Mouse (Mus musculus): ENCODE results near the gene Sema3f.
"Not testable (repeated sequence)": the region's sequence is repeated elsewhere in the genome, so short reads cannot be mapped to it uniquely, and the experiment has no call there.

Gene Sema3f

DNA sequence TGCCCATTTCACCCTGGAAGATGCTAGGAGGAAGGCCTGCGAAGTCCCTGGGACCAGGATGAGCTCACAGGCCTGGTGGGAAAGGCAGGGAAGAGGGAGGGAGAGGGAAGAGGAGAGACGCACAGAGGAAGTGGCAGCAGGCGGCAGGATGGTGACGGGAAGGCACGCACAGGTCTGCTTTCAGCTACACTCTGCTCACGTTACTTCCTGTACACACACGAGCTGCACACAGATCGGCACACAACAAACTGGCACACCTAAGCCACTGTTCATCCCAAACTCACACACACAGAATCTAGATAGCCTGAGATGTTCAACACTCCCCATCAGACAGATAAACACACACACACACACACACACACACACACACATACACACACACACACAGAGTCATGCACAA, 19.9 kb downstream of the Sema3f start:
- DNase-seq (ENCODE audit: low spot score in 2 of 2) = no peak

- no peak for DNase-seq (ENCODE audit: low spot score in 2 of 2)
Observed at GRCm38 (mm10) chr9:107688939-107689338, 21.3 kb downstream of the Sema3f start.

- DNase-seq (ENCODE audit: low spot score in 2 of 2) = no peak
Observed at GRCm38 (mm10) chr9:107688415-107688814, 21.9 kb downstream of the Sema3f start.

GRCm38 (mm10) chr9:107685231-107685981, 24.9 kb downstream of the Sema3f start:
- peak in 1 of 2 experiments; percentile 68 for DNase-seq (ENCODE audit: low spot score in 2 of 2)

- no peak for DNase-seq (ENCODE audit: low spot score in 2 of 2)
Observed at GRCm38 (mm10) chr9:107682405-107682804, 27.9 kb downstream of the Sema3f start.

GRCm38 (mm10) chr9:107679501-107679900, 30.8 kb downstream of the Sema3f start, which contains the start of gene Gnat1:
Gene Gnat1 (minus strand): TSS chr9:107679712.
- no peak for DNase-seq (ENCODE audit: low spot score in 2 of 2)

DNA sequence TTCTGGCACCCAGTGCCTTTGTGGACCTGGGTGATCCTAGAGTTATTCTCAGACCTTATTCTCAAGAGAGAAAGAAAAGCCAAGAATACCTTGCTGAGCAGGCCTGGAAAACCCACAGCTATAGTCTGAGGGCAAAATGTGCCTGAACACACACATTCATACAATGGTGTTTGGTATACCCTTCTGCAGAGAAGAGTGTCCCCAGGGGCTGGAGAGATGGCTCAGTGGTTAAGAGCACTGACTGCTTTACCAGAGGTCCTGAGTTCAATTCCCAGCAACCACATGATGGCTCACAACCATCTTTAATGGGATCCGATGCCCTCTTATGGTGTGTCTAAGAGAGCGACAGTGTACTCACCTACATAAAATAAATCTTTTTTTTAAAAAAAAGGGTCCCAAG, 31.4 kb downstream of the Sema3f start:
- no peak for DNase-seq (ENCODE audit: low spot score in 2 of 2)

DNA sequence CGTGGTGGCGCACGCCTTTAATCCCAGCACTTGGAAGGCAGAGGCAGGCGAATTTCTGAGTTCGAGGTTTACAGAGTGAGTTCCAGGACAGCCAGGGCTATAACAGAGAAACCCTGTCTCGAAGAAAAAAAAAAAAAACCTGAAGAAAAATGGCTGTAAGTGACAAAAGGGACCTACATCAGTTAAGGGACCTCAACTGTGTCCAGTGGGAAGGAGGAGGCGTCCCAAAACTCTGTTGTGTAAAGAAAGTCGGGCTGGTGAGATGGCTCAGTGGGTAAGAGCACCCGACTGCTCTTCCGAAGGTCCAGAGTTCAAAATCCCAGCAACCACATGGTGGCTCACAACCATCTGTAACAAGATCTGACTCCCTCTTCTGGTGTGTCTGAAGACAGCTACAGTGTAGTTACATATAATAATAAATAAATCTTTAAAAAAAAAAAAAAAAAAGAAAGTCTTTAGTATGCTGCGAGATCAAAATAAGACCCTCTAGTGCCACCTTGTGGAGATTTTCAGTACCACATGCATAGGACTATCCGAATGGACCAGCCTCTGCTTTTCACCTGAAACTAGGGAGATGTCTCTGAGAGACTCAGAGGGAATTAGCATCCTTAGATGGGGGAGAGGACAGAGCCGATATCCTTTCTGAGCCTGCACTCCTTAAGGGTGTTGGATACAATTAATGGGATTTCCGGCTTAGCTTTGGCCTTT, 32.3 kb downstream of the Sema3f start:
- DNase-seq (ENCODE audit: low spot score in 2 of 2) = not testable (repeated sequence)

DNA sequence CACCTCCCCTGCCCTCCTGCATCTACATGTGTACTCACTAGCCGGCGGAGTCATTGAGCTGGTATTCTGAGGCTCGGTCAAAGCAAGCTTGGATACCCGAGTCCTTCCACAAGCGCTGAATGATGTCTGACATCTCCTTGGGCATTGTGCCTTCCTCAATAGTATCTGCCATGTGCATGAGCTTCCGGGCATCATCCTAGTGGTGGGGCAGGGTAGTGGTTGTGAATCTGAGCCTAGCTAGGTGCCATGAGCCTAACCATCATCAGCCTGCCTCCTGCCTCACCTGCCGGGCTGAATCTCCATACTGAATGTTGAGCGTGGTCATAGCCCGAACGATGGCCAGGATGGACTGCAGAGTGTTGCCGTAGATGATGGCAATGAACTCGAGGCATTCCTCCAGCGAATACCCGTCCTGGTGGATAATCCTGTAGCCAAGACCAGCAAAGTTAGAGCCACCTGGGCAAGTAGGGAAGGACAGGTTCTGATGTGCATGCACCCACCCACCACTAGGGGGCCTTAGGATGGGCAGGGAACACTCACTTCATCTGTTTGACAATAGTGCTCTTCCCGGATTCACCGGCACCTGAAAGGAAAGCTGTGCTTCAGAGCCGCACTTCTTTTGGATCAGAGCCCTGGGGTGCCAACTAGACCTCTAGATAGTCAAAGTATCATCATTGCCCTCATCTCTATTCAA, 33.0 kb downstream of the Sema3f start:
- DNase-seq (ENCODE audit: low spot score in 2 of 2) = no peak

DNA sequence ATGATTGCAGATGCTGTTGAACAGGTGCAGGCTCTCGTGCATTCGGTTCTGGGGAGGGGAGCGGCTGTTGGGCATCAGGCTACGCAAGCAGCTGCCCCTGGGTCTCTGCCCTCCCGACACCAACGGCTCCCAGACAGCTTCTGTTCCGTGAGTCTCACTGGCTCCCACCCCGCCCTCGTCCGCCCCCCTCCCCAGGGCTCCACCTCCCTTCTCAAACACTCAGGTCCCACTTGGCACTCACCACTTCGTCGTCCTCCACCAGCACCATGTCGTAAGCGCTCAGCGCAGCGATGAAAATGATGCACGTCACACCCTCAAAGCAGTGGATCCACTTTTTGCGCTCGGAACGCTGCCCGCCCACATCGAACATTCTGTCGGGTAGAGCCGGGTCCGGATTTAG, 34.0 kb downstream of the Sema3f start:
- DNase-seq (ENCODE audit: low spot score in 2 of 2) = no peak

- peak; percentile 70 to 82 for DNase-seq (ENCODE audit: low spot score in 2 of 2)
Observed at GRCm38 (mm10) chr9:107675671-107676301, 34.5 kb downstream of the Sema3f start.

GRCm38 (mm10) chr9:107674609-107675429, 35.5 kb downstream of the Sema3f start:
- DNase-seq (ENCODE audit: low spot score in 2 of 2) = no peak

DNA sequence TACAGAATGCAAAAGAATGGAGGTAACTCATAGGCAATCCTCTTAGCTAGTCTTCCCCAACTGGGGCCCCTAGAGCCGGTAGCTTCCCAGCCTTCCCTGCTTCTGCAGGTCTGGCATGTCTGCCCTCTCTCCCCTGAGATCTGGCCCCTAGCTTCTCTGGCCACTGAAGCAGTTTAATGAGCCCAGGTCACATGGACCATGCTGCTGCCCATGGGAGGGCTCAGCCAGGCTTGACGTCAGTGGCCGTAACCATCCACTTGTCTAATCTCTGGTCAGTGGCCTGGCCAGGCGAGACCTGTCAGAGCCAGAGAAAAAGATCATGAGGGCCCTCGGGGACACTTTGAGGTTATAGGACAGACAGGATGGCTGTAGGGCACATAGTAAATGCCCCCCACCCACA, 40.0 kb downstream of the Sema3f start:
- DNase-seq (ENCODE audit: low spot score in 2 of 2) = no peak

DNA sequence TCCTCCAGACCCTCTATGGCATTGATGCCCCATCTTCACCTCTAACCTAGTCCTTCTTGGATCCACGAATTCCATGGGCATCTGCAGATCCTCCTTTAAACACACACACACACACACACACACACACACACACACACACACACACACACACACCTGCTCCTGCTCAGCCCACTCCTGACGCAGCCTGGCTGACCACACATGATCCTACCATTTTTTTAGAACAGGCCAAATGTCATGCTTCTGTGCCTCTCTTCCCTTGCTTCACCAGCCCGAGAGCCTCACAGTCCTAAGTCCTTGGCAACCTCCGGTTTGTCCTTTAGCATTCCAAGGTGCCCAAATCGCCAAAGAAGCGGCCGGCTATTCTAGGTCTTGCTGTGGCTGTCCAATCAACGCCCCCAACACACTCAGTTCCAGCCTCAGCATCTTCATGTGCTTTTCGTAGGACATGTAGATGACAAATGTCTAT, 40.8 kb downstream of the Sema3f start, which contains the start of gene Slc38a3:
Gene Slc38a3, minus strand, starts transcription at position 51 of the 466 bp plus-strand sequence.
- no peak for DNase-seq (ENCODE audit: low spot score in 2 of 2)

DNA sequence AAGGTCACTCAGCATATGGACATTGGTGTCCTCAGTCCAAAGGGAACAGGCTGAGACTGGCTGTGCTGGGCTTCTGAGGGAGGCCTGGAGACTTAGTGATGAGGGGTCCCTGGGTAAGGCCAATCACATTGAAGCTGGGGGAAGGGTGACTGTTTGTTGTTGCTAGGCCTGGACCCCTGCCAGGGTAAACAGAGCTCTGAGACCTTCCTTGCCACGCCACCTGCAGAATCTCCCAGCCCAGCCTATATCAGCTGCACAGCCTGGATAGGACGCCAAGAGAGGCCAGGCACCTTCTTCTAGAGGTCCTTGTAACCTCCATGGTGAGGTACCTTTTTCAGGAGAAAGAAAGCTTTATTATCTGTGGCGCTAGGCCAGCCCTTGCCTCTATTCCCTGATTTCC, 41.4 kb downstream of the Sema3f start:
- no peak for DNase-seq (ENCODE audit: low spot score in 2 of 2)

- DNase-seq (ENCODE audit: low spot score in 2 of 2) = no peak
Observed at GRCm38 (mm10) chr9:107668011-107668410, 42.3 kb downstream of the Sema3f start.

DNA sequence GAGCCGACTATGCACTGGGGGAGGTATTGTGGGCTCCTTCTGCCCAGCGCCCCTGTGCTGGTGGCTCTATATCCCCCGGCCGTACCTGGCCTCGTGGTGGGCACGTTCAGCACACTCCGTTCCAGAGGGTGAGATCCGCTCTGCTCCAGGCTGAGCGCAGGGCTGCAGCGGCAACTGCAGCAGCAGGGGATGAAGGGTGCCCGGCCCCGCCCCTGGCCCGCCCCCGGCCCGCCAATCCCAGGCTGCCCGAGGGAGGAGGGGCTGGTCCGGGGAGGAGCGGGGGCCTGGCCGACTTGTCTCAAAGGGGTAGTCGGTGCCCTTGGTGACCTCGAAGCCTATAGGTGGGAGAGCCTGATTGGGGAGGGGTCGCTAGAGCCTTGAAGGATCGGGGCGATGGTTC, 43.1 kb downstream of the Sema3f start:
- DNase-seq (ENCODE audit: low spot score in 2 of 2) = peak in 1 of 2 experiments; percentile 42

GRCm38 (mm10) chr9:107666751-107667205, 43.5 kb downstream of the Sema3f start:
- no peak for DNase-seq (ENCODE audit: low spot score in 2 of 2)

DNA sequence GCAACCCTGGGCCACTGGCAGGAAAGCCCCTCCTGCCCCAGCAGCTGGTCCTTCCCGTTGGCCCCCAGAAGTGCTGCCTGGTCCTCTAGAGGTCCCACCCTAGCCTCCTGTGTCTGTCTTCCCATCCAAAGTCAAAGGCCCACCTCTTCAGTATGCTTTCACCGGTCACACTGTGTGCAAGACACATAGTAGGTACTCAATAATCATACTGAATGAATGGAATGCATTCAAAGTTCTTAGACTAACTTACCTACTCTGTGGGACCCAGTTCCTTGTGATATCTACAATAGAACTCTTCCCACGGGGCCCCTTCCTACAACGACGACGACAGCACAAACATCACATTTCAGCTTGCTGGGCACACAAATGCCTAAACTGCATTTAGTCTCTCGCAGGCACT, 45.0 kb downstream of the Sema3f start:
- no peak for DNase-seq (ENCODE audit: low spot score in 2 of 2)

GRCm38 (mm10) chr9:107663525-107663924, 46.8 kb downstream of the Sema3f start:
- no peak for DNase-seq (ENCODE audit: low spot score in 2 of 2)

DNA sequence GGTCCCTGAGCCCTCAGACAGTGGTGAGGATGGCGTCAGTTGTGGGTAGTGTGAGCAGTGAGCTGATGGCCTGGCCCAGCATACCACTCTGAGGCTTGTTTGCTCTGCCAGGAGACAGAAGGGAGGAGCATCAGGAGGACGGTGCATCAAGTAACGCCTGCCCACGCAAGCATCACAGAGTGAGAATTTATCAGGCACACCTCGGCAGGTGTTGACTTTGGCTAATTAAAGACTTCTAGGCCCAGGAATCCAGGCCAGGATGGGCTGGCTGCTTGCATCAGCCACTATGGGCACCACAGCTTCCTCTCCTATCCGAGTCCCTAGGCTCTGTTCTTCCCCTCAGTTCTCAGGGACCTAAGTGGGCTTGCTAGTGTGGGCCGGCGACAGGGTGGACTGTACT, 47.9 kb downstream of the Sema3f start:
- DNase-seq (ENCODE audit: low spot score in 2 of 2) = no peak

All from urinary bladder, postnatal 4 days (tissue).